9 mouse cellular contexts compared by ENCODE assay signal in genomic region chr10:29803915-29804545, GRCm38 (mm10).
DNase-seq lines count a peak whose midpoint lies in the region; ATAC-seq and TF ChIP-seq lines count a peak whose summit lies in the region.
"Had no signal": no experiment of that assay in that cellular context is flagged by ENCODE, and none has a peak within 500 bp of the region (broad histone marks: within the 10 kb centered on the region; RNA-seq: fewer than 3 reads in every experiment).

No protein-coding gene starts in this region.

- no peak for TF ChIP-seq EP300 in heart, adult 2 months (IDR thresholded peaks at IDR 0.05; ENCODE audit: insufficient read depth, low read depth, low read length)

- no peak for TF ChIP-seq POLR2A in heart, adult 2 months (IDR thresholded peaks at IDR 0.05; ENCODE audit: insufficient read depth, low read depth, low read length)
- no peak for TF ChIP-seq POLR2A in myocyte (IDR thresholded peaks at IDR 0.05; ENCODE audit: insufficient read length, low read depth)

- no peak overlapping the region for H3K4me2 ChIP-seq in forebrain, embryonic 11.5 days (ENCODE audit: low read depth, low read length, severe bottlenecking)
- H3K4me2 ChIP-seq in intestine, postnatal 0 days (replicated peaks; ENCODE audit: low read depth): no peak overlapping the region
- no peak overlapping the region for H3K4me2 ChIP-seq in limb, embryonic 11.5 days (ENCODE audit: low read depth, severe bottlenecking)
- no peak overlapping the region for H3K4me2 ChIP-seq in myocyte (ENCODE audit: low read depth)
- H3K4me2 ChIP-seq: limb, embryonic 15.5 days had no signal

- no peaks in the 10 kb centered on the region for H3K9me3 ChIP-seq in forebrain, embryonic 11.5 days (ENCODE audit: control insufficient read depth, low read length)
- no peaks in the 10 kb centered on the region for H3K9me3 ChIP-seq in intestine, postnatal 0 days (ENCODE audit: control insufficient read depth)
- H3K9me3 ChIP-seq in limb, embryonic 11.5 days (ENCODE audit: control insufficient read depth, low read length): no peaks in the 10 kb centered on the region
- H3K9me3 ChIP-seq: limb, embryonic 15.5 days had no signal

- H3K36me3 ChIP-seq in heart, adult 2 months (ENCODE audit: control insufficient read depth, insufficient read depth, low read length): no peaks in the 10 kb centered on the region
- no peaks in the 10 kb centered on the region for H3K36me3 ChIP-seq in forebrain, embryonic 11.5 days (ENCODE audit: control insufficient read depth, insufficient read depth, low read length)
- H3K36me3 ChIP-seq in intestine, postnatal 0 days (ENCODE audit: control insufficient read depth, insufficient read depth): no peaks in the 10 kb centered on the region
- no peaks in the 10 kb centered on the region for H3K36me3 ChIP-seq in limb, embryonic 11.5 days (ENCODE audit: control insufficient read depth, insufficient read depth, low read length)
- no peaks in the 10 kb centered on the region for H3K36me3 ChIP-seq in myocyte (ENCODE audit: control insufficient read depth, insufficient read depth)
- H3K36me3 ChIP-seq: limb, embryonic 15.5 days had no signal

- intact Hi-C loops in heart, adult 2 months (cut with DNase I): loop anchor here (10.0 kb wide), 1 partner anchor 269 kb away; the partner anchor contains the start of gene Rspo3

- H3ac ChIP-seq in myocyte (ENCODE audit: control insufficient read depth, insufficient read length): no peak overlapping the region

- H3K4me3 ChIP-seq in heart, adult 2 months: no peak overlapping the region
- no peak overlapping the region for H3K4me3 ChIP-seq in forebrain, embryonic 11.5 days (ENCODE audit: low read depth, low read length)
- H3K4me3 ChIP-seq in intestine, postnatal 0 days (ENCODE audit: low read depth, low read length): no peak overlapping the region
- H3K4me3 ChIP-seq in limb, embryonic 11.5 days (ENCODE audit: low read depth, low read length): no peak overlapping the region
- no peak overlapping the region for H3K4me3 ChIP-seq in myocyte
- H3K4me3 ChIP-seq: limb, embryonic 15.5 days had no signal

- no peaks in the 10 kb centered on the region for H3K27me3 ChIP-seq in heart, adult 2 months (ENCODE audit: control insufficient read depth, insufficient read depth, low read length)
- no peaks in the 10 kb centered on the region for H3K27me3 ChIP-seq in forebrain, embryonic 11.5 days (ENCODE audit: control insufficient read depth, insufficient read depth, low read length)
- H3K27me3 ChIP-seq in intestine, postnatal 0 days (replicated peaks; ENCODE audit: control insufficient read depth, insufficient read depth, low read length): no peaks in the 10 kb centered on the region
- H3K27me3 ChIP-seq in limb, embryonic 11.5 days (ENCODE audit: control insufficient read depth, insufficient read depth, low read length): no peaks in the 10 kb centered on the region
- no peaks in the 10 kb centered on the region for H3K27me3 ChIP-seq in myocyte (ENCODE audit: control insufficient read depth, insufficient read depth, insufficient read length)
- H3K27me3 ChIP-seq: limb, embryonic 15.5 days had no signal

- WGBS in heart, adult 2 months: 41% methylated on average over 6 of the region's 6 CpGs
- 47% methylated on average over 6 of the region's 6 CpGs for WGBS in forebrain, embryonic 11.5 days
- 40% methylated on average over 6 of the region's 6 CpGs for WGBS in intestine, postnatal 0 days
- 44% methylated on average over 6 of the region's 6 CpGs for WGBS in limb, embryonic 11.5 days

- no peak overlapping the region for H3K9ac ChIP-seq in heart, adult 2 months (ENCODE audit: low read depth, low read length)
- H3K9ac ChIP-seq in forebrain, embryonic 11.5 days (ENCODE audit: low read length): no peak overlapping the region
- no peak overlapping the region for H3K9ac ChIP-seq in intestine, postnatal 0 days (ENCODE audit: low read depth, low read length)
- H3K9ac ChIP-seq in limb, embryonic 11.5 days (ENCODE audit: low read length): no peak overlapping the region
- H3K9ac ChIP-seq: limb, embryonic 15.5 days had no signal

- peak; percentile 76 for TF ChIP-seq CTCF in heart, adult 2 months (IDR thresholded peaks at IDR 0.05)
- TF ChIP-seq CTCF in intestine, postnatal 0 days (IDR thresholded peaks at IDR 0.05; ENCODE audit: low read depth): peak; percentile 82

- ATAC-seq in forebrain, embryonic 11.5 days (replicated peaks; ENCODE audit: low FRiP score): peak; percentile 83
- ATAC-seq in intestine, postnatal 0 days: no peak
- ATAC-seq in limb, embryonic 11.5 days (ENCODE audit: insufficient number of reproducible peaks, low FRiP score, low TSS enrichment, low read depth): no peak

- DNase-seq in heart, adult 2 months: no peak
- no peak for DNase-seq in heart, adult 11 months
- peak; percentile 30 to 54 for DNase-seq in adrenal gland, postnatal 36 days
- peak; percentile 69 for DNase-seq in forebrain, embryonic 11.5 days (ENCODE audit: low spot score)
- DNase-seq in limb, embryonic 11.5 days (ENCODE audit: low spot score): peak; percentile 71
- no peak for DNase-seq in B cell, adult 2 months

- no peaks in the 10 kb centered on the region for H3K79me2 ChIP-seq in heart, adult 2 months (replicated peaks; ENCODE audit: control insufficient read depth, insufficient read depth, low read length)
- no peaks in the 10 kb centered on the region for H3K79me2 ChIP-seq in myocyte (ENCODE audit: control insufficient read depth, insufficient read depth)

- H3K27ac ChIP-seq in heart, adult 2 months: no peak overlapping the region
- no peak overlapping the region for H3K27ac ChIP-seq in forebrain, embryonic 11.5 days (ENCODE audit: low read depth, low read length)
- no peak overlapping the region for H3K27ac ChIP-seq in intestine, postnatal 0 days (ENCODE audit: low read depth, low read length)
- H3K27ac ChIP-seq in limb, embryonic 11.5 days (replicated peaks; ENCODE audit: low read depth, low read length): no peak overlapping the region
- H3K27ac ChIP-seq: limb, embryonic 15.5 days had no signal

- H3K4me1 ChIP-seq in heart, adult 2 months (ENCODE audit: control insufficient read depth, insufficient read depth, low read length): no peaks in the 10 kb centered on the region
- no peaks in the 10 kb centered on the region for H3K4me1 ChIP-seq in forebrain, embryonic 11.5 days (replicated peaks; ENCODE audit: control insufficient read depth, insufficient read depth, low read length)
- H3K4me1 ChIP-seq in intestine, postnatal 0 days (replicated peaks; ENCODE audit: control insufficient read depth, insufficient read depth, low read length): no peaks in the 10 kb centered on the region
- no peaks in the 10 kb centered on the region for H3K4me1 ChIP-seq in limb, embryonic 11.5 days (ENCODE audit: control insufficient read depth, insufficient read depth, low read length)
- H3K4me1 ChIP-seq: limb, embryonic 15.5 days had no signal

TF ChIP-seq in myocyte, 11 proteins besides CTCF, POLR2A, EP300 and RAD21:
- TF ChIP-seq MYOD1 (IDR thresholded peaks at IDR 0.05; ENCODE audit: control insufficient read depth in 1 of 3, insufficient read length in 2 of 3, low read depth in 2 of 3) (no peak), TCF3 (IDR thresholded peaks at IDR 0.05; ENCODE audit: insufficient read length, low read depth) (no peak), USF1 (IDR thresholded peaks at IDR 0.05; ENCODE audit: low read depth) (peak; percentile 38)

Comparison
In these comparisons a context has a peak if more than half of its experiments do, and no peak if none do; other contexts are left out.
1. DNase-seq: peak in adrenal gland, postnatal 36 days (2 of 2), forebrain, embryonic 11.5 days (single experiment) and limb, embryonic 11.5 days (single experiment); none in heart, adult 2 months (0 of 2), heart, adult 11 months (single experiment) and B cell, adult 2 months (0 of 2).